25 mouse cellular contexts compared by ENCODE assay signal in the genomic region with DNA sequence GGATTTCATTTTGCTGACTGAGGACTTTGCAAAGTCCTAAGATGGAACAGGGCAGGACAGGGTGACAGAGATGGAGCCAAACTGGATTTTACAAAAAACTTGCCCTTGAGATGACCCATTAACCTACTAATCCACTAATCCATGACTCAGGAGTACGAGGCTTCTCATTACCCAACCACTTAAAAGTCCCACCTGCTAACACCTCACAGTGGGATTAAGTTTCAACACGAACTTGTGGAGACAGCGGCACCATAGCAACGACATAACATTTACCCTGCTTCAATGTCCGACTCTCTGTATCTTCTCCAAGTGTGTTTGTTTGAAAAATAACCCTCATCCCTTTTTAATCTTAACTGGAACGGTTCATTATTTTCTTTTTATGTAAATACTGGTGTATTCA.
DNase-seq lines count a peak whose midpoint lies in the region; ATAC-seq and TF ChIP-seq lines count a peak whose summit lies in the region.
"Had no signal": no experiment of that assay in that cellular context is flagged by ENCODE, and none has a peak within 500 bp of the region (broad histone marks: within the 10 kb centered on the region; RNA-seq: fewer than 3 reads in every experiment).

No protein-coding gene starts in this region.

- H3K9ac ChIP-seq in embryonic facial prominence, embryonic 11.5 days (replicated peaks; ENCODE audit: low read length), result no peak overlapping the region
- no peak overlapping the region for H3K9ac ChIP-seq in kidney, postnatal 0 days (ENCODE audit: low read depth, low read length)
- H3K9ac ChIP-seq in lung, postnatal 0 days (replicated peaks; ENCODE audit: low read depth), result no peak overlapping the region
- H3K9ac ChIP-seq in neural tube, embryonic 15.5 days (replicated peaks), result no peak overlapping the region
- H3K9ac ChIP-seq: embryonic facial prominence, embryonic 13.5 days; forebrain, embryonic 13.5 days; forebrain, embryonic 15.5 days; forebrain, postnatal 0 days had no signal

- no peak for TF ChIP-seq EP300 in lung, postnatal 0 days (IDR thresholded peaks at IDR 0.05)

- H3K4me2 ChIP-seq in embryonic facial prominence, embryonic 11.5 days (ENCODE audit: low read depth, low read length), result no peak overlapping the region
- no peak overlapping the region for H3K4me2 ChIP-seq in kidney, postnatal 0 days (ENCODE audit: low read length)
- no peak overlapping the region for H3K4me2 ChIP-seq in lung, postnatal 0 days (replicated peaks; ENCODE audit: low read depth, low read length)
- no peak overlapping the region for H3K4me2 ChIP-seq in neural tube, embryonic 15.5 days
- H3K4me2 ChIP-seq: embryonic facial prominence, embryonic 13.5 days; forebrain, embryonic 13.5 days; forebrain, embryonic 15.5 days had no signal

- WGBS in embryonic facial prominence, embryonic 11.5 days, result 70% methylated on average over 6 of the region's 6 CpGs
- 59% methylated on average over 6 of the region's 6 CpGs for WGBS in embryonic facial prominence, embryonic 10.5 days
- WGBS in kidney, postnatal 0 days, result 41% methylated on average over 6 of the region's 6 CpGs
- 41% methylated on average over 6 of the region's 6 CpGs for WGBS in lung, postnatal 0 days
- 72% methylated on average over 6 of the region's 6 CpGs for WGBS in neural tube, embryonic 15.5 days

- no peaks in the 10 kb centered on the region for H3K36me3 ChIP-seq in embryonic facial prominence, embryonic 11.5 days (replicated peaks; ENCODE audit: control insufficient read depth, insufficient read depth, low read depth, low read length)
- H3K36me3 ChIP-seq in embryonic facial prominence, embryonic 10.5 days (replicated peaks), result no peaks in the 10 kb centered on the region
- H3K36me3 ChIP-seq in kidney, postnatal 0 days (ENCODE audit: insufficient read depth, low read length), result no peaks in the 10 kb centered on the region
- no peaks in the 10 kb centered on the region for H3K36me3 ChIP-seq in lung, postnatal 0 days (ENCODE audit: insufficient read depth, low read length)
- H3K36me3 ChIP-seq in neural tube, embryonic 15.5 days, result no peaks in the 10 kb centered on the region
- H3K36me3 ChIP-seq: embryonic facial prominence, embryonic 13.5 days; forebrain, embryonic 15.5 days; G1E had no signal

- peak; percentile 21 for DNase-seq in embryonic facial prominence, embryonic 11.5 days (ENCODE audit: low spot score)
- no peak for DNase-seq in embryonic facial prominence, embryonic 10.5 days (ENCODE audit: low spot score)
- DNase-seq in kidney, postnatal 0 days (ENCODE audit: low spot score), result peak; percentile 4
- DNase-seq in kidney, postnatal 14 days, result no peak
- peak; percentile 1 for DNase-seq in lung, postnatal 36 days
- no peak for DNase-seq in lung, postnatal 0 days (ENCODE audit: low spot score)
- DNase-seq: adrenal gland, adult 2 months; adrenal gland, postnatal 10 days; adrenal gland, postnatal 25 days; B cell, adult 2 months; cerebellum, adult 11 months; cerebellum, adult 18-20 months; cerebellum, adult 8-10 months; cerebellum, adult 9-11 months; cerebellum, postnatal 14 days; cerebellum, postnatal 36 days; embryo, embryonic 11 days; forebrain, postnatal 0 days had no signal

- no peaks in the 10 kb centered on the region for H3K4me1 ChIP-seq in embryonic facial prominence, embryonic 11.5 days (ENCODE audit: control insufficient read depth, insufficient read depth, low read length)
- H3K4me1 ChIP-seq in embryonic facial prominence, embryonic 10.5 days, result no peaks in the 10 kb centered on the region
- H3K4me1 ChIP-seq in kidney, postnatal 0 days (replicated peaks; ENCODE audit: insufficient read depth, low read length), result no peaks in the 10 kb centered on the region
- H3K4me1 ChIP-seq in lung, postnatal 0 days (ENCODE audit: insufficient read depth, low read depth, low read length), result no peaks in the 10 kb centered on the region
- H3K4me1 ChIP-seq in neural tube, embryonic 15.5 days, result no peaks in the 10 kb centered on the region
- H3K4me1 ChIP-seq: embryonic facial prominence, embryonic 13.5 days; forebrain, embryonic 13.5 days; forebrain, embryonic 15.5 days had no signal

- no peak overlapping the region for H3K4me3 ChIP-seq in embryonic facial prominence, embryonic 11.5 days (ENCODE audit: low read depth, low read length)
- H3K4me3 ChIP-seq in embryonic facial prominence, embryonic 10.5 days, result no peak overlapping the region
- no peak overlapping the region for H3K4me3 ChIP-seq in kidney, postnatal 0 days (replicated peaks; ENCODE audit: low read depth, low read length)
- no peak overlapping the region for H3K4me3 ChIP-seq in lung, postnatal 0 days (ENCODE audit: low read depth, low read length)
- no peak overlapping the region for H3K4me3 ChIP-seq in neural tube, embryonic 15.5 days (replicated peaks)
- H3K4me3 ChIP-seq: embryonic facial prominence, embryonic 13.5 days; forebrain, embryonic 13.5 days; forebrain, embryonic 15.5 days had no signal

- H3K9me3 ChIP-seq in embryonic facial prominence, embryonic 11.5 days (replicated peaks; ENCODE audit: control insufficient read depth, low read length), result no peaks in the 10 kb centered on the region
- no peaks in the 10 kb centered on the region for H3K9me3 ChIP-seq in embryonic facial prominence, embryonic 10.5 days
- no peaks in the 10 kb centered on the region for H3K9me3 ChIP-seq in kidney, postnatal 0 days (replicated peaks; ENCODE audit: low read length)
- no peaks in the 10 kb centered on the region for H3K9me3 ChIP-seq in lung, postnatal 0 days (ENCODE audit: low read length)
- H3K9me3 ChIP-seq in neural tube, embryonic 15.5 days (replicated peaks), result no peaks in the 10 kb centered on the region
- H3K9me3 ChIP-seq: embryonic facial prominence, embryonic 13.5 days; forebrain, embryonic 13.5 days; forebrain, embryonic 15.5 days; G1E had no signal

- no peak for TF ChIP-seq CTCF in kidney, postnatal 0 days (IDR thresholded peaks at IDR 0.05; ENCODE audit: low read depth)
- no peak for TF ChIP-seq CTCF in lung, postnatal 0 days (IDR thresholded peaks at IDR 0.05)

- no peak overlapping the region for H3K27ac ChIP-seq in embryonic facial prominence, embryonic 11.5 days (replicated peaks; ENCODE audit: low read depth, low read length)
- no peak overlapping the region for H3K27ac ChIP-seq in embryonic facial prominence, embryonic 10.5 days (replicated peaks)
- no peak overlapping the region for H3K27ac ChIP-seq in kidney, postnatal 0 days
- no peak overlapping the region for H3K27ac ChIP-seq in lung, postnatal 0 days (ENCODE audit: low read length)
- no peak overlapping the region for H3K27ac ChIP-seq in neural tube, embryonic 15.5 days (replicated peaks)
- H3K27ac ChIP-seq: embryonic facial prominence, embryonic 13.5 days; forebrain, embryonic 13.5 days; forebrain, embryonic 15.5 days had no signal

- ATAC-seq in embryonic facial prominence, embryonic 11.5 days (replicated peaks; ENCODE audit: insufficient number of reproducible peaks, low FRiP score, low TSS enrichment, low read depth), result no peak
- no peak for ATAC-seq in kidney, postnatal 0 days (replicated peaks; ENCODE audit: low FRiP score, low read depth)
- no peak for ATAC-seq in lung, postnatal 0 days
- no peak for ATAC-seq in neural tube, embryonic 15.5 days (ENCODE audit: low FRiP score)
- ATAC-seq: CD4-positive, CD25-positive, alpha-beta regulatory T cell, adult 4 months; forebrain, embryonic 13.5 days; forebrain, embryonic 15.5 days; forebrain, postnatal 0 days had no signal

- H3K27me3 ChIP-seq in embryonic facial prominence, embryonic 11.5 days (ENCODE audit: control insufficient read depth, insufficient read depth, low read length), result no peaks in the 10 kb centered on the region
- no peaks in the 10 kb centered on the region for H3K27me3 ChIP-seq in embryonic facial prominence, embryonic 10.5 days (replicated peaks; ENCODE audit: low read depth, poor library complexity, severe bottlenecking)
- no peaks in the 10 kb centered on the region for H3K27me3 ChIP-seq in kidney, postnatal 0 days (ENCODE audit: insufficient read depth, low read length)
- no peaks in the 10 kb centered on the region for H3K27me3 ChIP-seq in lung, postnatal 0 days (replicated peaks; ENCODE audit: insufficient read depth, low read length)
- no peaks in the 10 kb centered on the region for H3K27me3 ChIP-seq in neural tube, embryonic 15.5 days (replicated peaks)
- H3K27me3 ChIP-seq: CH12.LX; embryonic facial prominence, embryonic 13.5 days; forebrain, embryonic 13.5 days; forebrain, embryonic 15.5 days had no signal

Comparison
In these comparisons a context has a peak if more than half of its experiments do, and no peak if none do; other contexts are left out.
1. DNase-seq: peak in embryonic facial prominence, embryonic 11.5 days (single experiment), kidney, postnatal 0 days (single experiment) and lung, postnatal 36 days (single experiment); none in embryonic facial prominence, embryonic 10.5 days (single experiment), kidney, postnatal 14 days (single experiment) and lung, postnatal 0 days (single experiment).